Mouse (Mus musculus): ENCODE data around the gene Ncoa6. TPM values are rescaled to one million over a fixed set of nuclear protein-coding genes. Genes with fewer than 3 reads are reported as not detected.

The Ncoa6 gene
- polyA plus RNA-seq, 1 experiment, result 31.0 TPM

DNA sequence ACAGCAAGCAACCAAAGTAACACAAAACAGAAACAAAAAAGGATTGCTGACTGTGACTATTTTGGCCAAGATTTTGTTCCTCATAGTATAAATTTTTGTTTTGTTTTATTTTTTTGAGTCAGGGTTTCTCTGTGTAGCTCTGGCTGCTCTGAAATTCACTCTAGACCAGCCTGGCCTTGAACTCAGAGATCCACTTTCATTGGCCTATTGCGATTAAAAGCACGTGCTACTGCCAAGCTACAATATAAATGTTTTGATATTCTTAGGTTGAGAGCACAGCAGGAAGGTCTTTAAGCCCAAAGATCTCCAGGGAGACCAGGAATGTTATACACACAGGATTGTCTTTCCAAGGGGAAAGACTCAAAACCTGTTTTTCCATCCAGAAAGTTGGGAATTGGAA is 30.2 kb downstream of the Ncoa6 start:
- H3K27ac ChIP-seq (ENCODE audit: insufficient read depth, low read length), result no peak overlapping the region
- no peaks in the 10 kb centered on the region for H3K4me1 ChIP-seq (ENCODE audit: control insufficient read depth, insufficient read depth, low read length)
- no peaks in the 10 kb centered on the region for H3K9me3 ChIP-seq (replicated peaks; ENCODE audit: control insufficient read depth, insufficient read depth, low read length, poor library complexity, severe bottlenecking)
- TF ChIP-seq EP300 (IDR thresholded peaks at IDR 0.05; ENCODE audit: insufficient read depth, low read depth, low read length) (no peak), POLR2A (IDR thresholded peaks at IDR 0.05; ENCODE audit: insufficient read depth, low read length) (no peak), CTCF (IDR thresholded peaks at IDR 0.05; ENCODE audit: low read depth, low read length) (no peak)
- no peaks in the 10 kb centered on the region for H3K36me3 ChIP-seq (ENCODE audit: control insufficient read depth, insufficient read depth, low read length, poor library complexity, severe bottlenecking)
- H3K27me3 ChIP-seq (ENCODE audit: control insufficient read depth, insufficient read depth, low read length, poor library complexity, severe bottlenecking), result no peaks in the 10 kb centered on the region
- no peak overlapping the region for H3K4me3 ChIP-seq (ENCODE audit: low read depth, low read length)
- no peak overlapping the region for H3K9ac ChIP-seq (ENCODE audit: low read depth, poor library complexity, severe bottlenecking)

DNA sequence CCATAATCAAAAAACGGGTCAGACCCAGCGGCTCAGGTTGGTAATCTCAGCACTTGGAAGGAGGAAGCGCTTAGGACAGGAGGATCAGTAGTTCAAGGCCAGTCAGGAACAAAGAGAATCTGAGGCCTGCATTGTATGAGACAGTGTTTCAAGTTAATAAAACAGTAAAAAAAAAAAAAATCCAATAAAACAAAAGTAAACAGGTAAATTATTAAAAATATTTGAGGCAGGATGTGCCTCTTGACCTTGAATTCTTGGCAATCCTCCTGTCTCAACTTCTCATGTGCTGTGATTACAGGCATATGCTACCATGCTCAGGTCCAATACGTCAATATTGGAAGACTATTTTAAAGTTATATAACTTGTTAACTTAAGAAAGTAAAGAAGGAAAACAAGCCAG is 30.8 kb downstream of the Ncoa6 start:
- Histone ChIP-seq H3K9ac (ENCODE audit: low read depth, poor library complexity, severe bottlenecking) (no peak overlapping the region), H3K4me1 (ENCODE audit: control insufficient read depth, insufficient read depth, low read length) (no peaks in the 10 kb centered on the region), H3K4me3 (ENCODE audit: low read depth, low read length) (no peak overlapping the region), H3K27me3 (ENCODE audit: control insufficient read depth, insufficient read depth, low read length, poor library complexity, severe bottlenecking) (no peaks in the 10 kb centered on the region), H3K36me3 (ENCODE audit: control insufficient read depth, insufficient read depth, low read length, poor library complexity, severe bottlenecking) (no peaks in the 10 kb centered on the region), H3K27ac (ENCODE audit: insufficient read depth, low read length) (no peak overlapping the region), H3K9me3 (replicated peaks; ENCODE audit: control insufficient read depth, insufficient read depth, low read length, poor library complexity, severe bottlenecking) (no peaks in the 10 kb centered on the region)
- no peak for TF ChIP-seq EP300 (IDR thresholded peaks at IDR 0.05; ENCODE audit: insufficient read depth, low read depth, low read length)
- no peak for TF ChIP-seq CTCF (IDR thresholded peaks at IDR 0.05; ENCODE audit: low read depth, low read length)
- TF ChIP-seq POLR2A (IDR thresholded peaks at IDR 0.05; ENCODE audit: insufficient read depth, low read length), result no peak

DNA sequence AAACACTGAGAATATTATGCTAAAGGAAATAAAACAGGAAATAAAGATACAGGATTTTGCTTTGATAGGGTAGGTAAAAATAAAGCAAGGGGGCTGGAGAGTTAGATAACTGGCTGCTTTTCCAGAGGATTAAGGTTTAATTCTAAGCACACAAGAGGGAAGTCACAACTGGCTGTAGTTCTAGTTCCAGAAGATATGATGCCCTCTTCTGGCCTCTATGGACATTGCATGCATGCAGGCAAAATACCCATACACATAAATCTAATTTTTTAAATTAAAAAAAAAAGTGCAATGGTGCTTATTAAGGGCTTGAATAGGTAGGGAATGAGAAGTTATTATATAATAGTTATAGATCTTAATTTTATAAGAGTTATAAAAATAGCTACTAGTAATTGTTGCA is 37.2 kb downstream of the Ncoa6 start:
- Histone ChIP-seq H3K27ac (ENCODE audit: insufficient read depth, low read length) (no peak overlapping the region), H3K9me3 (replicated peaks; ENCODE audit: control insufficient read depth, insufficient read depth, low read length, poor library complexity, severe bottlenecking) (no peaks in the 10 kb centered on the region), H3K4me1 (ENCODE audit: control insufficient read depth, insufficient read depth, low read length) (no peaks in the 10 kb centered on the region), H3K36me3 (ENCODE audit: control insufficient read depth, insufficient read depth, low read length, poor library complexity, severe bottlenecking) (peaks cover 6% of the 10 kb centered on the region; the same call in 1 of the 2 replicates), H3K4me3 (ENCODE audit: low read depth, low read length) (no peak overlapping the region), H3K27me3 (ENCODE audit: control insufficient read depth, insufficient read depth, low read length, poor library complexity, severe bottlenecking) (no peaks in the 10 kb centered on the region), H3K9ac (ENCODE audit: low read depth, poor library complexity, severe bottlenecking) (no peak overlapping the region)
- TF ChIP-seq CTCF (IDR thresholded peaks at IDR 0.05; ENCODE audit: low read depth, low read length), result no peak
- TF ChIP-seq EP300 (IDR thresholded peaks at IDR 0.05; ENCODE audit: insufficient read depth, low read depth, low read length), result no peak
- TF ChIP-seq POLR2A (IDR thresholded peaks at IDR 0.05; ENCODE audit: insufficient read depth, low read length), result no peak

DNA sequence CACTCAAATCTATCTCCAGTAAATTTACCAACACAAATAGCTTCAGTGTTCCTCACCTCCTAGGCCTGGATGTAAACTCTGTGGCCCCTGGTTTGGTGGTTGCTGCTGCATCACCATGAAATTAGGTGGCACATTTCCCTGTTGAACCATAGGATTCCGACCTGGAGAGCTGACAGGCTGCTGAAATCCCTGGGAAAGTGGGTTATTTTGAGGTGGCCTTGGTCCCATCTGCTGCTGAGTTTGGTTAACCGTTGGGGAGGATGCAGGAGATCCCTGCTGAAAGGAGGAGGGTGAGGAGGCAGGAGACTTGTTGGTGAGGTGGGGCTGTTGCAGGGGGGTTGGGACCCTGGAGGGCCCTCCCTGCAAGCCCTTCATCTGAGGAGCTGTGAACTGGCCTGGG is 52.8 kb downstream of the Ncoa6 start:
- H3K36me3 ChIP-seq (ENCODE audit: control insufficient read depth, insufficient read depth, low read length, poor library complexity, severe bottlenecking), result peaks cover 9% of the 10 kb centered on the region; the same call in 1 of the 2 replicates
- no peak for TF ChIP-seq POLR2A (IDR thresholded peaks at IDR 0.05; ENCODE audit: insufficient read depth, low read length)
- no peak for TF ChIP-seq CTCF (IDR thresholded peaks at IDR 0.05; ENCODE audit: low read depth, low read length)
- no peak for TF ChIP-seq EP300 (IDR thresholded peaks at IDR 0.05; ENCODE audit: insufficient read depth, low read depth, low read length)
- no peak overlapping the region for H3K9ac ChIP-seq (ENCODE audit: low read depth, poor library complexity, severe bottlenecking)
- H3K4me1 ChIP-seq (ENCODE audit: control insufficient read depth, insufficient read depth, low read length), result no peaks in the 10 kb centered on the region
- H3K27me3 ChIP-seq (ENCODE audit: control insufficient read depth, insufficient read depth, low read length, poor library complexity, severe bottlenecking), result no peaks in the 10 kb centered on the region
- H3K9me3 ChIP-seq (replicated peaks; ENCODE audit: control insufficient read depth, insufficient read depth, low read length, poor library complexity, severe bottlenecking), result no peaks in the 10 kb centered on the region
- no peak overlapping the region for H3K27ac ChIP-seq (ENCODE audit: insufficient read depth, low read length)
- no peak overlapping the region for H3K4me3 ChIP-seq (ENCODE audit: low read depth, low read length)

DNA sequence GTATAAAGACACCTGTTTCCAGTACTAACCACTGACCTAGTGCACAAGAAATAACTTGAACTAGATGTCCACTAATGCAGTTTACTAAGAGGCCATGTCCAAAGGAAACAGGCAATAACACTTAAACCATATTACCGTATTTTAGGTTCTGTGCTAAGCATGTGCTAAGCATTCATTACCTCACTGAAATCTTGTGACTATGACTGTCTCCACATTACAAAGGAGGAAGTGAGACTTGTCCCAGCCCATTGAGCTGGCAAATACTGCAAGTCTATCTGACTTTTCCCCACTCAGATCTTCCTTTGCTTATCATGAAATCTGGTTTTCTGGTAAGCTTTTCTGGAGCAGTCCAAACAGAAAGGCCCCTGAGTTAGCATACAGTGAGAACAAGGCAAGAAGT is 69.1 kb downstream of the Ncoa6 start:
- H3K4me1 ChIP-seq (ENCODE audit: control insufficient read depth, insufficient read depth, low read length), result no peaks in the 10 kb centered on the region
- no peaks in the 10 kb centered on the region for H3K27me3 ChIP-seq (ENCODE audit: control insufficient read depth, insufficient read depth, low read length, poor library complexity, severe bottlenecking)
- H3K27ac ChIP-seq (ENCODE audit: insufficient read depth, low read length), result no peak overlapping the region
- H3K9ac ChIP-seq (ENCODE audit: low read depth, poor library complexity, severe bottlenecking), result no peak overlapping the region
- no peaks in the 10 kb centered on the region; the same call in 1 of the 2 replicates for H3K36me3 ChIP-seq (ENCODE audit: control insufficient read depth, insufficient read depth, low read length, poor library complexity, severe bottlenecking)
- TF ChIP-seq POLR2A (IDR thresholded peaks at IDR 0.05; ENCODE audit: insufficient read depth, low read length) (no peak), EP300 (IDR thresholded peaks at IDR 0.05; ENCODE audit: insufficient read depth, low read depth, low read length) (no peak)
- H3K4me3 ChIP-seq (ENCODE audit: low read depth, low read length), result no peak overlapping the region
- H3K9me3 ChIP-seq (replicated peaks; ENCODE audit: control insufficient read depth, insufficient read depth, low read length, poor library complexity, severe bottlenecking), result no peaks in the 10 kb centered on the region

DNA sequence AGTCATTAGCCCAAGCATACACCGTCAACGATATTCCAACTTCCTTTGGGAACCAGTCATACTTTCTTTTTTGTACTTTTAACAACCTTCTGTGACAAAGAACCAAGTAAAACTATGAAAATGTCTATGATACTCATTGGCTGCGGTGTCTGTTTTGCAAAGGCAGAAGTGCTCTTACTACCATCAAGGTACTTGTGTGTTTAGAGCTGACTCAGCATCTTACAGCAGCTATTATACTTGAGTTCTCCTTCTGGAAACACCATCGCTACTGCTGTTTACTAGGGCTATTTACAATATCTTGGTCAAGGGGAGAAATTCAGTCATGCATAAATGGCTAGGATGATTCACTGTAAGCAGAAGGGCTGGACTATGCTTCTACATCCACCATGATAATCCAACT is 71.8 kb downstream of the Ncoa6 start:
- Histone ChIP-seq H3K27ac (ENCODE audit: insufficient read depth, low read length) (no peak overlapping the region), H3K9ac (ENCODE audit: low read depth, poor library complexity, severe bottlenecking) (no peak overlapping the region), H3K36me3 (ENCODE audit: control insufficient read depth, insufficient read depth, low read length, poor library complexity, severe bottlenecking) (no peaks in the 10 kb centered on the region; the same call in 1 of the 2 replicates), H3K27me3 (ENCODE audit: control insufficient read depth, insufficient read depth, low read length, poor library complexity, severe bottlenecking) (no peaks in the 10 kb centered on the region), H3K4me3 (ENCODE audit: low read depth, low read length) (no peak overlapping the region), H3K9me3 (replicated peaks; ENCODE audit: control insufficient read depth, insufficient read depth, low read length, poor library complexity, severe bottlenecking) (no peaks in the 10 kb centered on the region), H3K4me1 (ENCODE audit: control insufficient read depth, insufficient read depth, low read length) (no peaks in the 10 kb centered on the region)
- no peak for TF ChIP-seq CTCF (IDR thresholded peaks at IDR 0.05; ENCODE audit: low read depth, low read length)

Measured in ES-Bruce4 (cell line).